Mouse (Mus musculus): ENCODE measurements at regions not wholly inside any gene's neighbourhood (a gene's known extent, or its start where the extent isn't known, plus 50 kb on each side); places are given as distances from the start of the nearest gene placed in this dataset.

DNA sequence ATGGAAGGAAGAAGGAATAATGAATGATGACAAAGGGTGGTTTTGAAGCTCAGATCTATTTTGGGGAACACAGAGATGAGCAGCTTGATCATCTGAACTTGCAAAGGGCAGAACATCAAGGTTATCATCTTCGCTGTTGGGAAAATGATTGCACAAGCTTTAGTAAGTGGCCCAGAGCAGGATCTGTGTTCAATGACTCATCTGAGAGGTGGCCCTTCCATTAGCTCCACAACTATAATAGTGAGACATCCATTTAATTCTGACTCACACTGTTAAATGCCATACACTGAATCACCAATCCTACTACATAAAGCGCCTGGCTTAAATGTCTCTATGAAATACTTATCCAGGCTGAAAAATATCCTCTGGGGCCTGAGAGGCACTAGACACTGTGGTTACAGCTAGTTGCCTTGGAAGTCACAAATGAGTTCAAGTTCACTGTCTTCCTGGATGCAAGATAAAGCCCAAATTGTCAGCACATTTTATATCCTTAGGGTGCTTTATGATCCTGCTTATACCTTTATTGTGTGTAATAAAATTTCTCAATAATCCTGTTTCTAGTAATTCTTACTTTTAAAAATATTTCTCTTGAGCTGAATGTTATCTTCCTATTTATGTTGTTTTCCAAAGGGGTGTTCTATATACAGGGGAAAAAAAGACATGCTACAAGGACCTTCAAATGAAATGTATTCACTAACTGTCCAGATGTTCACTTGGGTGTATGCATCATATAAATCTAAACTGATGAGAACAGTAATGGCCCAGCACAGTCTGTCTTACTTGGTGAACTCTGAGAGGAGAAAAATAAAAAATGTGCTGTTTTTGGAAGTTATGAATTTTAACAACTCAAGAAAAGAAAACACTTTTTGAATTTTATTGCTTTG, 687.9 kb upstream of the Cited2 start:
- WGBS: 77% methylated on average over 2 of the region's 2 CpGs
- H3K9me3 ChIP-seq (replicated peaks): no peaks in the 10 kb centered on the region

DNA sequence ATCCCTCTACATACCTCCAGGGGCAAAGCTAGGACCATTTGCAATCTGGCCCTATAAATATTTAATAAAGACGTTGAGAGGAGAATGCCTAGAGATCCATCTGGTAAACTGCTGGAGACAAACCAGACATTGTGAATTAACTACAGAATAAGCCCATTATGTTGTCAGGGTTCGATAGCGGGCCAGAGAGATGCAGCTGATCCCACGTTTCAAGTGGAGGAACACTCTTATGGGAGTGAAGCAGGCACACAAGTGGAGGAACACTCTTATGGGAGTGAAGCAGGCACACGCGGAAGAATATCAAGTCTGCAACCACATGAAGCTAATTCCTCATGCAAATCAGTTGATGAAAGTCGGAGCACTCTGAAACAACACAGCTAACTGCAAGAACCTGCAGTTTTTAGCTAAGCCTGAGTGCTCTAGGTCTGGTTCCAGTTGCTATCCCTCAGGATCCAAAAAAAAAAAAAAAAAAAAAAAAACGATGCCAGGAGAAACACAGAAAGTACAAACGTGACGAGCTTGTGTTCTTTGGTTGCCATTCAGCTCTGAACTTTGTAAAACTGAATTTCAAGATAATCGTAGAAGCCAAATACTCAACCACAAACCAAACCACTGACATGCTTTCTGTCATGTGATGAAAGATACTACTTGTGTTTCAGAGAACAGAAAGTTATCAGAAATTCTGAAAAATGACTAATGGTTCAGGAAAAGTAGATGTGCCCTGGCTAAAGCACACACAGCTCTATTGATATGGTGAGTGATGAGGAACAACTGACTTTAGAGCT, 684.6 kb upstream of the Cited2 start:
- Histone ChIP-seq H3K27ac (replicated peaks) (no peak overlapping the region), H3K4me2 (replicated peaks) (no peak overlapping the region), H3K36me3 (no peaks in the 10 kb centered on the region), H3K27me3 (no peaks in the 10 kb centered on the region), H3K4me3 (replicated peaks) (no peak overlapping the region), H3K9ac (no peak overlapping the region), H3K4me1 (0 out of 2 replicates have a peak, but pooled peaks cover 5% of the 10 kb centered on the region), H3K9me3 (replicated peaks) (no peaks in the 10 kb centered on the region)
- WGBS: 53% methylated on average over 11 of the region's 11 CpGs
- ATAC-seq (ENCODE audit: insufficient number of reproducible peaks, low FRiP score, low TSS enrichment, low read depth): no peak

More for the DNA sequence above, 687.9 kb upstream of the Cited2 start:
- Histone ChIP-seq H3K27ac (replicated peaks) (no peak overlapping the region), H3K36me3 (no peaks in the 10 kb centered on the region), H3K4me3 (replicated peaks) (no peak overlapping the region), H3K27me3 (no peaks in the 10 kb centered on the region), H3K9ac (no peak overlapping the region), H3K4me2 (replicated peaks) (no peak overlapping the region), H3K4me1 (no peaks in the 10 kb centered on the region)
- ATAC-seq (ENCODE audit: insufficient number of reproducible peaks, low FRiP score, low TSS enrichment, low read depth): no peak

DNA sequence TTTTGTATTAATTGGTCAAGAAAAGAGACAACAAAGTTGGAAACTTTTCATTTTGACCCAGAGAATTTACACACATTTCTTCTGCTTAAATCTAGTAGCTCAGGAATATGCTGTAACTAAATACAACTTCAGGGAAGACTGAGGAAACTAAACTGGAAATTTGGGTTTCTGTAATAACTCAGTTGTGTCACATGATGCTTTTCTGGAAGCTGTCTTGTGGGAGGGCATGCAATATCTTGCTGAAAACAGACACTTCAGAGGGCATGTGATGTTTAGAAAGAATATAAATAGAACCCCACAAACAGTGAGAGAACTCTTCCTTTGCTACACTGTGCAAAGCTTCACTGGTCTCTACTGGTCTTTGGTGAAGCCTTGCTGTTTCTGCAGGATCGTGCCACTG, 680.9 kb upstream of the Cited2 start:
- no peak overlapping the region for H3K4me3 ChIP-seq (replicated peaks)
- ATAC-seq (ENCODE audit: insufficient number of reproducible peaks, low FRiP score, low TSS enrichment, low read depth): no peak
- 81% methylated on average over 1 of the region's 1 CpGs for WGBS

DNA sequence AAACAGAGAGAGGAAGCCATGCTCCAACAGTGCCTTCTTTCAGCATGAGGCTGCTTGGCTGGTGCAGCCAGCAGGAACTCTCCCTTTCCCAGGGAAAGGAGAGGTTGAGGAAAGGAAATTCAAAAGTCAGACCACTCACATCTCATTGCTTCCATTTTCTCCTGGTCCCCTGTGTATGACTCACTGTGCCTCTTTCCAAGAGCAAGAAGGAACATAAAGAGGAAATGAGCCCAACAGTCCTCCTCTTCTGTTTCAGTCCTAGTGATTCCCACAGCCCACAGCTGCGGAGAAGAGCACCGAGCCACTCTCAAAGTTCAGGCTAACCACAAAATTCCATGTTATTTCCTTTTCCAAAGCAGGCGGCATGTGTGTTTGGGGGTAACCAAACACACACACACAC, 680.0 kb upstream of the Cited2 start:
- 35% methylated on average over 3 of the region's 3 CpGs for WGBS
- Histone ChIP-seq H3K4me1 (0 out of 2 replicates have a peak, but pooled peaks cover 5% of the 10 kb centered on the region), H3K27me3 (no peaks in the 10 kb centered on the region), H3K27ac (replicated peaks) (no peak overlapping the region; the same call in 1 of the 2 replicates), H3K4me2 (replicated peaks) (no peak overlapping the region), H3K9me3 (replicated peaks) (no peaks in the 10 kb centered on the region), H3K9ac (no peak overlapping the region), H3K36me3 (no peaks in the 10 kb centered on the region), H3K4me3 (replicated peaks) (no peak overlapping the region)
- ATAC-seq (ENCODE audit: insufficient number of reproducible peaks, low FRiP score, low TSS enrichment, low read depth): 0 out of 2 replicates have a peak, but pooled peaks have one; percentile 47

More for the DNA sequence above, 680.9 kb upstream of the Cited2 start:
- Histone ChIP-seq H3K4me2 (replicated peaks) (no peak overlapping the region), H3K9me3 (replicated peaks) (no peaks in the 10 kb centered on the region), H3K4me1 (0 out of 2 replicates have a peak, but pooled peaks cover 5% of the 10 kb centered on the region), H3K27me3 (no peaks in the 10 kb centered on the region), H3K27ac (replicated peaks) (no peak overlapping the region), H3K9ac (no peak overlapping the region), H3K36me3 (no peaks in the 10 kb centered on the region)

DNA sequence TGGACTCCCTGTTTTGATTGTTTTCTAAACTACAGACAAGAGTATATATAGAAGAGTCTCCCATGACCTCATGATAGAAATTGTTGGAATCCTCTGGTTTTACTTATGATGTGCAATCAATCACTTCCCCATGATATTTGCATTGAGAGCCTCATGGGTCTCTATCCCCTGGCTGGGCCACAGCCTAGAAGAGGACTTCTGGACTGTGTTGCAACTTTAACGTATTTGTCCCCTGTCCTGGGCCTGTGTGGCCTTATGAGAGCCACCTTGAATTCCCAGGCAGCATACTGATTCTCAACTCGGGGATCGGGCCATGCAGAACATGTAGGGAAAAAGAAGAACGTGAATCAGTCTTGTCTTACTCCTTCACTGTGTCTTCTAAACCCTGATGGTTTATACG, 676.3 kb upstream of the Cited2 start:
- H3K9ac ChIP-seq: no peak overlapping the region
- H3K27me3 ChIP-seq: no peaks in the 10 kb centered on the region
- WGBS: 90% methylated on average over 5 of the region's 5 CpGs
- ATAC-seq (ENCODE audit: insufficient number of reproducible peaks, low FRiP score, low TSS enrichment, low read depth): no peak
- H3K9me3 ChIP-seq (replicated peaks): no peaks in the 10 kb centered on the region
- no peak overlapping the region for H3K27ac ChIP-seq (replicated peaks)
- H3K4me1 ChIP-seq: 0 out of 2 replicates have a peak, but pooled peaks cover 5% of the 10 kb centered on the region
- H3K4me2 ChIP-seq (replicated peaks): no peak overlapping the region
- H3K4me3 ChIP-seq (replicated peaks): no peak overlapping the region
- H3K36me3 ChIP-seq: no peaks in the 10 kb centered on the region

DNA sequence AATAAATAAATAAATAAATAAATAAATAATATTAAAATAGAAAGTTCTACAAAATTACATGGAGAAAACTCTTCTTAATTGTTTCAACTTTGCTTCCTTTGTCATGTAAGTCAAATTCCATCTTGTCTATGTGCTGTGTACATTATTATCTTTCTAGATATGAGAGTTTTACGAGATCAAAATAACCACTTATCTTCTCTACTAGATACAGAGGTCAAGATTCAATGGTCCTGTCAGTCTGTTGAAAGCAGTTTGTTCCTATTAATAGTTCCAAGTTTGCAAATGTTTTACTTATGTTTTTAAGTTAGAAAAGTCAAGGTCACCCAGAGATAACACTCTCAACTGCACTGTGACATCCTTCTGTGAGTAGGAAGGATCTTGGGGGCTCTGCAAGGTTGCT, 650.1 kb upstream of the Cited2 start:
- Histone ChIP-seq H3K9ac (no peak overlapping the region), H3K27me3 (no peaks in the 10 kb centered on the region), H3K4me2 (replicated peaks) (no peak overlapping the region), H3K9me3 (replicated peaks) (no peaks in the 10 kb centered on the region), H3K36me3 (no peaks in the 10 kb centered on the region), H3K27ac (replicated peaks) (no peak overlapping the region), H3K4me1 (peaks cover 9% of the 10 kb centered on the region), H3K4me3 (replicated peaks) (no peak overlapping the region)
- ATAC-seq (ENCODE audit: insufficient number of reproducible peaks, low FRiP score, low TSS enrichment, low read depth): no peak
- WGBS: 84% methylated on average over 1 of the region's 1 CpGs

DNA sequence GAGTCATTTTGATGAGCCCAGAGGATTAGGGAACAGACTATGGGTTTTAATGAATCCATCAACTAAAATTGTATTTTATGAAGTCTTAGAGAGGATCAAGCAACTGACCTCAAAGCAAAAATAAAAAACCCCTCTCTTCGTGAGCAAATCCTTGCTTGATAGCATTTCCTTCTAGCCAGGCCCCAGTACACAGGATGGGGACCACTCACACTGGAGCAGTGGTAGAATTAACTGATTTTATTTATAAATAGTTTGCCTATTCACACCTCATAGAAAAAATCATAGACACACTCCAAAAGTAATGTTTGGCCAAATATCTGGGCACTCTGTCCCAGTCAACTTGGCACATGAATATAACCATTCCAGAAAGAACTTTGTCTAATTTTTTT, 649.0 kb upstream of the Cited2 start:
- H3K4me1 ChIP-seq: peaks cover 9% of the 10 kb centered on the region
- WGBS: 53% methylated on average over 1 of the region's 1 CpGs
- no peak overlapping the region for H3K4me3 ChIP-seq (replicated peaks)
- ATAC-seq (ENCODE audit: insufficient number of reproducible peaks, low FRiP score, low TSS enrichment, low read depth): no peak
- H3K9ac ChIP-seq: no peak overlapping the region
- H3K4me2 ChIP-seq (replicated peaks): no peak overlapping the region
- no peaks in the 10 kb centered on the region for H3K36me3 ChIP-seq
- H3K9me3 ChIP-seq (replicated peaks): no peaks in the 10 kb centered on the region
- H3K27ac ChIP-seq (replicated peaks): peak overlapping the region; percentile 78
- no peaks in the 10 kb centered on the region for H3K27me3 ChIP-seq

DNA sequence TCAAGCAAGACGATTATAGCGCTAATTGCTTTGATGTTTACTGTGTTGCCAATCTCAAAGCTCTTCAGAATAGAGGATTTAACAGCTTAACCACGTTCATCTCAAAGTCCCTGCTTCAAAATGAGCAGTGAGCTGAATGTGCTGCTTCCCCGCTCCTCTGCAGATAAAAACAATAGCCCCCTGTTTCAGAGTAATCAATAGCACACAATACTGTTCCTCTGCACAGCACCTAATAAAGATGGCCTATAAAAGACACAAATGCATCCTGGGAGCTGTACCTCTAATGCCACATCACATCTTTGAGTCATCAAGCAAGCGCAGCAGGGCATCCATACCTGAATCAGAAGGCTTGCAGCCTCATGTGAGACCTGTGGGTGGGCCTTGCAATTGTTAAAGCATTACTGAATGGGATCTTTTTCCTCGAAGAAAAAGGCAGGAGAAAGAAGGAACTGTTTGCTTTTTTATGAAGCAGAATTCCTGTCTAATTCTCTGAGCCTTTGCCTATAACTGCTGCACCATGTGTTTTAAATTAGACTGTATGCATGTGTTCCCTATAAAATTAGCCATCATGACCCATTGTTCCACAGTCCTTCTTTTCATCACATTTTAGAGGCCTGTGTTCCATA, 648.5 kb upstream of the Cited2 start:
- peaks cover 9% of the 10 kb centered on the region for H3K4me1 ChIP-seq
- peak; percentile 81 for ATAC-seq (ENCODE audit: insufficient number of reproducible peaks, low FRiP score, low TSS enrichment, low read depth)

DNA sequence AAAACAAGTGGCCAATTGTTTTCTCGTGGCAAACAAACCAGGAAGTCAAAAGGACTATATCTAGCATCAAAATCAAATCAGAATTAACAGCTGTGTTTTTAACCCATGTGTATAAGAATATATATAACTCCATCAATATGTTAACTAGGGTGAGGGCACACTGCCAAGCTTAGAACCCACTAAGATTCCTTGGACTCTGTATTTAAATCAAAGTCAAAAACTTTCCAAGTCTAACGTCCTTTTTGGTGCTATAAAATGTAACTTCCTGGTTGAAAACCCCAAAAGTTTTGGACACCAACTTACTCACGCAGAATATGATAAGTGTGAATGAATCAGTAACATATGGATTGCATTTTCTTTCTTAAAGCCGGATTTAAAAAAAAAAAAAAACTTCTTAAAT, 647.9 kb upstream of the Cited2 start:
- H3K27me3 ChIP-seq: no peaks in the 10 kb centered on the region
- no peak overlapping the region for H3K4me3 ChIP-seq (replicated peaks)
- 26% methylated on average over 4 of the region's 4 CpGs for WGBS
- H3K4me2 ChIP-seq (replicated peaks): no peak overlapping the region
- H3K36me3 ChIP-seq: no peaks in the 10 kb centered on the region
- H3K27ac ChIP-seq (replicated peaks): 0 out of 2 replicates have a peak overlapping the region, but pooled peaks have one; percentile 17
- H3K4me1 ChIP-seq: peaks cover 9% of the 10 kb centered on the region
- no peaks in the 10 kb centered on the region for H3K9me3 ChIP-seq (replicated peaks)
- ATAC-seq (ENCODE audit: insufficient number of reproducible peaks, low FRiP score, low TSS enrichment, low read depth): no peak
- H3K9ac ChIP-seq: no peak overlapping the region

More for the DNA sequence above, 648.5 kb upstream of the Cited2 start:
- Histone ChIP-seq H3K4me2 (replicated peaks) (no peak overlapping the region), H3K4me3 (replicated peaks) (no peak overlapping the region), H3K9me3 (replicated peaks) (no peaks in the 10 kb centered on the region), H3K9ac (no peak overlapping the region), H3K27ac (replicated peaks) (peak overlapping the region; percentile 78), H3K36me3 (no peaks in the 10 kb centered on the region), H3K27me3 (no peaks in the 10 kb centered on the region)
- 37% methylated on average over 6 of the region's 6 CpGs for WGBS

DNA sequence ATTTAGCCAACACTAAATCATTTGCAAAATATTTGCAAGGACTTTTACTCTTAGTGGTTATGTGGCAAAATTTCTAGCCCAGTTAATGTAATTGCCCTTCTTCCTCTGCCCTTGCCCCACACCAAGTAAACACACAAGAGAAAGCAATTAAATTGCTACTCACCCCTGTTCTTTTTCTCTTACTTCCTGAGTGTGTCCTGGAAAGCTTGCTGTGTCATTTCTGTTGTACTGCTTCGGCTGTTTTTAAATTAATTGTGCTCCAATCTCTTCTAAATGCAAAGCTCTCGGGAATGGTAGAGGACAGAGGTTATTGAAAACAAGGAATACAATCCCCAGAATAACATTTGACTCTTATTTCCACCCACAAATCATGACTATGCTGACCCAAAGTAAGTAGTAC, 647.4 kb upstream of the Cited2 start:
- Histone ChIP-seq H3K4me1 (peaks cover 9% of the 10 kb centered on the region), H3K9ac (no peak overlapping the region), H3K4me3 (replicated peaks) (no peak overlapping the region), H3K27ac (replicated peaks) (peak overlapping the region; percentile 76; the same call in 1 of the 2 replicates), H3K9me3 (replicated peaks) (no peaks in the 10 kb centered on the region), H3K27me3 (no peaks in the 10 kb centered on the region), H3K36me3 (no peaks in the 10 kb centered on the region), H3K4me2 (replicated peaks) (peak overlapping the region; percentile 10; the same call in 1 of the 2 replicates)
- WGBS: 12% methylated on average over 2 of the region's 2 CpGs
- ATAC-seq (ENCODE audit: insufficient number of reproducible peaks, low FRiP score, low TSS enrichment, low read depth): no peak

DNA sequence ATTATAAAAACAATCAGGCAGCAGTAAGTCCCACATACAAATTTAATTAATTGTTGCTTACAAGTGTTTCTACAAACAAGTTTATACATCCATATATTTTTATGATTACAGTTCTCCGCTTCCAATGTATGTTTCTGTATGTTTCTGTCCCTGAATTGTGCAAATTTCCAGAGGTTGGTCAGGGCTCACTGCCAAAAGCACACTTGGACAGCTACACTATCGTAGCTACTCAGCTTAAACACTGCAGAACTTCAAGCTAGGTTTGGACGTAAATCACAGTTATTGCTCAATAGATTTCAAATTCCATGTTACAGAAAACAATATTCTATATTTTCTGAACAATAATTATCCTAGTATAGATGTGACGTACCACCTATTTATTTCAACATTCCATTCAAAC, 646.8 kb upstream of the Cited2 start:
- H3K4me3 ChIP-seq (replicated peaks): no peak overlapping the region
- H3K27ac ChIP-seq (replicated peaks): no peak overlapping the region
- H3K27me3 ChIP-seq: no peaks in the 10 kb centered on the region
- WGBS: 48% methylated on average over 4 of the region's 4 CpGs
- no peak overlapping the region for H3K4me2 ChIP-seq (replicated peaks)
- H3K4me1 ChIP-seq: peaks cover 9% of the 10 kb centered on the region
- H3K9ac ChIP-seq: no peak overlapping the region
- no peaks in the 10 kb centered on the region for H3K9me3 ChIP-seq (replicated peaks)
- no peaks in the 10 kb centered on the region for H3K36me3 ChIP-seq
- ATAC-seq (ENCODE audit: insufficient number of reproducible peaks, low FRiP score, low TSS enrichment, low read depth): no peak
